Mouse (Mus musculus): ENCODE data around the gene Gm19345.

DNA sequence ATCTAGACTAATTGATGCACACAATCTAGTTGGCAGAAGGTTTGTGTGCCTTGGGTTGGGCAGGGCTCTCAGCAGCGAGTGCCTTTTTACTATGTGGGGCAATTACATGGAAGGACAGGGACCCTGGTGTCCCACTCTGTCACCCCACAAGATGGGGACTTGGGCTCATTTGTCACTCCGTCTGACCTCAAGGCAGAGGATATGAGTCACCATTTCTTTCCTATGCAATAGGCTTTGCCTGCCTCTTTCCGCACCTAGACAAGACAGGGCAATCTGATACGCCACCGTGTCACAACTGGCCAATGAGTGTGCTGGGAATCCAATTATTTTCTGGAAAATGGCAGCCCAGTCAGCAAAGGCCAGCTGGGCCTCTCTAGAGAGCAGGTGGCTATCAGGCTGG, 3.9 kb downstream of the Gm19345 start:
- TF ChIP-seq CTCF (IDR thresholded peaks at IDR 0.05; ENCODE audit: low read depth, low read length) (no peak), POLR2A (IDR thresholded peaks at IDR 0.05; ENCODE audit: borderline replicate concordance, low read depth, low read length) (no peak)
